Mouse (Mus musculus): ENCODE measurements around the gene Tmem189.
"Not testable (repeated sequence)": the region's sequence is repeated elsewhere in the genome, so short reads cannot be mapped to it uniquely, and the experiment has no call there.

Tmem189 gene

DNA sequence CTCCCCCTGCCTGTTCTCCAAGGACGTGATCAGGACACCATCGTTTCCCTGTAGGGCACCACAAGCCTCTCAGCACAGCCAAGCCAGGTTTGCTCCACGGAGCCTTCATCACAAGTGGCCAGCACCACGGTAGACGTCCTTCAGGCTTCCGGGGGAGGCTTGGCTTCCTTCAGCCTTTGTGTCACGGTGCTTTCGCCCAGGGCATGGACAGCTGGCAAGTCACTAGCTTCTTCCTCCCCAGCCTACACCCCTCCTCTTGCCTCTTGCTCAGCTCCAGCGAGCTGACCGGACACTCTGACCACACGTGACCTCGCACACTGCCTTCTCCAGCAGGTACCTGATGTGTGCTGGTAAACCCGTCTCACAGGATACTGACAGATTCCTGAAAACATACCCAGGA lies 67.3 kb downstream of the Tmem189 start:
- no peak for DNase-seq (ENCODE audit: low spot score)

GRCm38 (mm10) chr2:167621255-167622087 lies 68.2 kb downstream of the Tmem189 start:
- no peak for DNase-seq (ENCODE audit: low spot score)

DNA sequence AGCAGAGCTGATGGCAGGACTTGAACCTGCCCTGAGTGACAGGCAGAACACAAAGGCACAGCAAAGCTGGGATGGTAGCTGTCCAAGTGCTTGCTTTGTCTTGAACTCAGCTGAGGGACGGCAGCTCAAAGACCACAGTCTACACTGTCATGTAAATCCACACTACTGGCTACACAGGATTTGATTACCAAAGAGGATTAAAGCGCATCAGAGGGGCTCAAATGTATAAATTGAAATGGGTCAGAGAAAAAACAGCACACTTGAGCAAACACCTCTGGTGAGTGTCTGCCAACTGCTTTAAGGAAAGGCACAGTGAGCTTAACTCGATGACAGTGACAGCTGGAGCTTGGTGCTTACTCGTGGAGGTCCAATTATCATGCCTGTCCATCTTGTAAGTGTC lies 72.2 kb downstream of the Tmem189 start:
- DNase-seq (ENCODE audit: low spot score), result no peak

DNA sequence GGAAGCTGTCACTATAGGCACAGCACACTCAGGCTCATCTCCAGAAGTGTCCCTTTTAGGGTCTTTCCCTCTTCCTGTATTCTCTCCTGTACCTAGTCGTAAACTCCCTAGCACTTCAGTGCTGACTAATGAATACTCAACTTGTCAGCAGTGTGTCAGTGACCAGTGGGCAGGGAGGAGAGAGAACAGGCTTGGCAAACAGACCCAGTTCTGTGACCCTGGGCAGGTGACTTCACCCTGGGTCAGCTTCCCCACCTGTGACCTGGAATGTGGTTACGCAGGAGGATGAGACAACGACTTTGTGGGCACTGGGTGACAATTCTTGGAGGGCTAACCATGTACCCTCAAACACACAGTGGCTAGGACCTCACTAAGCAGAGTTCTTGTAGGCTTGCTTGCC lies 72.6 kb downstream of the Tmem189 start:
- DNase-seq (ENCODE audit: low spot score), result no peak

GRCm38 (mm10) chr2:167613335-167613734 lies 76.3 kb downstream of the Tmem189 start:
- not testable (repeated sequence) for DNase-seq (ENCODE audit: low spot score)

DNA sequence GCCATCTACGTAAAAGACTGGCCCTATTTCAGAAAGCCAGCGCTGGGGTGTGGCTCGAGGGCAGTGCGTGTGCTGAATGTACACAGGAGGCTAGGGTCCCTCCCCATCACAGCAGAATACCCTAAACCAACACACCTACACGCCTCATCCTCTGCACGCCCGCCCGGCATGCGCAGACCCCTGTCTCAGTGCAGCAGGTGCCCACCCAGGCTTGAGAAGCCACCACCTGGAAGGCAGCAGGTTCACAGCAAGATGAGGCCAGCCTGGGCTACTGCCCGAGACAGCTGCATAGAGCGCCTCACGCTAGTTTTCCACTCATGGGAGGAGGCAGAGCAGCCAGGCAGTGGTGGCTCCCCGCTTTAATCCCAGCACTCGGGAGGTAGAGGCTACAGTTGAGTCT lies 77.5 kb downstream of the Tmem189 start:
- no peak for DNase-seq (ENCODE audit: low spot score)

- DNase-seq (ENCODE audit: low spot score), result no peak
Measured at GRCm38 (mm10) chr2:167611287-167611686, 78.3 kb downstream of the Tmem189 start.

- no peak for DNase-seq (ENCODE audit: low spot score)
Measured at GRCm38 (mm10) chr2:167606745-167607123, 82.9 kb downstream of the Tmem189 start.

DNA sequence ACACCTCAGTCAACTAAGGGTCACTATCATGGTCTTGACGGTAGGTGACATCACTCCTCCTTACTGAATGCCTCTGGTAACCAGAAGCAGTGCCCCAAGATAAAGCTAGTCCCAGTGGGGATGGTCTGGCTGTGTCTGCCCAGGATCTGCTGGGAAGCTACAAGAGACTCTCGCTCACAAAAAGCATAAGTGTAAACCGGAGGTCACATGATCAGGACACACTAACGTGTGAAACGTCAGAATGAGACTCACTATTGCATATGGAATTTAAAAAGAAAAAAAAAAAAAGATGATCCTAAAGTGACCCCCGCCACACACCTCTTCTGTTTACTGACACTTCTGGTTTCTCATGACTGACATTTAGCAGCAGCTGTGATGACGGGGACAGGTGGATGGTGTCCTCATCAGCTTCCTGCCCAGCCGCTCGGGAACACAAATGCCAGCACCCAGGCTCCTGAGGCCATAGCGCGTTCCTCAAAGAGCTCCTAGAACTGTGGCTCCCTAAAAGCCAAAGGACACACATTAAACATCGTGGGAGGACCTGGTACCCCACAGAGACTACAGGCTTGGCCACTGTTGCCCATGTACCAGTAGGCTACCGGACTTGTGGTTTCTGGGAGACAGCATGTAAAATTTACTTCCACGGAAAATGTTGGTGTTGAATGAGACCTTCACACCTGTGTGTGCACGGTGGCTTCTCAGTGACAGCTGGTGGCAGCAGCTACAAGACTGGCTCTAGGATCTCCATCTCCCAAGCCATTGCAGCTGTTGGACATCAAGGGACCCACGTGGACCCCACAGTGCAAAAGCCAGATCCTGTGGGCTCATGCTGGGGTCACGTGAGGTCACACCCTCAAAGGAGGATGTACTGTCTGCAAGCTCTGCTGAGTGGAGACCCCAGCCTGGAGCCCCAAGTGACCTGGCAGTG lies 83.5 kb downstream of the Tmem189 start:
- no peak for DNase-seq (ENCODE audit: low spot score)

GRCm38 (mm10) chr2:167605178-167605794 lies 84.3 kb downstream of the Tmem189 start:
- peak; percentile 95 for DNase-seq (ENCODE audit: low spot score)

DNA sequence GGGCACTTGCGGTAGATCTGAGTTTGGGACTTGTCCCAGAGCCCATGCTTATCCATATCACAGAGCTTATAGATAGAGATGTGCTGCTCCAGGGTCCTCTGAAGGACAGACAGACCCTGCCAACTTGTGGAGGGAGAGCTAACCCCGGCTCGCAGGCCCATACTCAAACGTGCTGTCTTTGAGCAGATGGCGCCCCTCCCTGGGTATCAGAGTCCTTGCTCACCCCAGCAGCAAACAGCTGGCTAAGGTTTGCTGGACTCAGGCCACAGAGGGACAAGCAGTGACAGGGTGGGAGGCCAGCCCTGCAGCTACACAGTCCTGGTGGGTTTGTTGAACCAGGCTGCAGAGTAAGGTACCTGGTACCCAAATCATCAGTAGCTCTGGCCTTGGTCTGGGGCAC lies 86.6 kb downstream of the Tmem189 start:
- peak; percentile 69 for DNase-seq (ENCODE audit: low spot score)

- no peak for DNase-seq (ENCODE audit: low spot score)
Measured at GRCm38 (mm10) chr2:167602364-167602763, 87.3 kb downstream of the Tmem189 start.

GRCm38 (mm10) chr2:167600481-167600995 lies 89.1 kb downstream of the Tmem189 start:
- DNase-seq (ENCODE audit: low spot score), result no peak

- DNase-seq (ENCODE audit: low spot score), result no peak
Measured at GRCm38 (mm10) chr2:167599917-167600316, 89.7 kb downstream of the Tmem189 start.

DNA sequence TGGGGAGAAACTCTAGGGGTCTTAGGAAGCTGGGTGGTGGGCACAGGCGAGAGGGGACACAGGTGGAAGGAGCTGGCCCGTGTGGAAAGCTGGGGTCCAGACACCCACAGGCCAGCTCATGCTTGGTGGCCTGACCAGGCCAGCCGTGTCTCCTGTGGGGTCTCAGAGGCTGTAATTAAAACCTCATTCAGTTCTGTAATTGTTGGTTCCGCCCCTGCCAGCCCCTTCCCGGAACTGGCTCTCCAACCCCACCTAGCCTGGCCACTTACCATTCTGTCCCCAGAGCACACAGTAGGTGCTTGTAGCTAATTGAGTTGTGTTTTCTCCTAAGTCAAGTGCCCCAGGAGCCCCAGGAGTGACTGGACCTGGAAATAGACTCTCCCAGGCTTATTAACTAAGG lies 90.4 kb downstream of the Tmem189 start:
- DNase-seq (ENCODE audit: low spot score), result no peak

- DNase-seq (ENCODE audit: low spot score), result peak; percentile 78
Measured at GRCm38 (mm10) chr2:167597492-167598186, 92.0 kb downstream of the Tmem189 start.

GRCm38 (mm10) chr2:167596726-167597491 lies 92.7 kb downstream of the Tmem189 start:
- DNase-seq (ENCODE audit: low spot score), result no peak

GRCm38 (mm10) chr2:167596262-167596661 lies 93.4 kb downstream of the Tmem189 start:
- DNase-seq (ENCODE audit: low spot score), result no peak

GRCm38 (mm10) chr2:167595761-167596171 lies 93.9 kb downstream of the Tmem189 start:
- DNase-seq (ENCODE audit: low spot score), result peak; percentile 62

- DNase-seq (ENCODE audit: low spot score), result peak; percentile 90
Measured at GRCm38 (mm10) chr2:167594444-167594934, 95.1 kb downstream of the Tmem189 start.

All from testis, postnatal 10 days (tissue).